Mouse (Mus musculus): Measurements from ENCODE around the gene Ptpn6. TPM values are rescaled to one million over a fixed set of nuclear protein-coding genes. Genes with fewer than 3 reads are reported as not detected.

The Ptpn6 gene
- 354 TPM for polyA plus RNA-seq (2015; fragmentation: Illumina TruSeq; extraction: RNeasy Lipid Tissue Mini Kit (QIAGEN cat#74804); ENCODE audit: insufficient read depth, low replicate concordance)

GRCm38 (mm10) chr6:124738511-124739023 is at the start of gene Ptpn6:
Ptpn6 (minus strand) TSS chr6:124738714.

GRCm38 (mm10) chr6:124779222-124779983 is 40.9 kb upstream of the Ptpn6 start, which contains the start of gene Lrrc23:
Lrrc23 (minus strand) TSS chr6:124779727.

DNA sequence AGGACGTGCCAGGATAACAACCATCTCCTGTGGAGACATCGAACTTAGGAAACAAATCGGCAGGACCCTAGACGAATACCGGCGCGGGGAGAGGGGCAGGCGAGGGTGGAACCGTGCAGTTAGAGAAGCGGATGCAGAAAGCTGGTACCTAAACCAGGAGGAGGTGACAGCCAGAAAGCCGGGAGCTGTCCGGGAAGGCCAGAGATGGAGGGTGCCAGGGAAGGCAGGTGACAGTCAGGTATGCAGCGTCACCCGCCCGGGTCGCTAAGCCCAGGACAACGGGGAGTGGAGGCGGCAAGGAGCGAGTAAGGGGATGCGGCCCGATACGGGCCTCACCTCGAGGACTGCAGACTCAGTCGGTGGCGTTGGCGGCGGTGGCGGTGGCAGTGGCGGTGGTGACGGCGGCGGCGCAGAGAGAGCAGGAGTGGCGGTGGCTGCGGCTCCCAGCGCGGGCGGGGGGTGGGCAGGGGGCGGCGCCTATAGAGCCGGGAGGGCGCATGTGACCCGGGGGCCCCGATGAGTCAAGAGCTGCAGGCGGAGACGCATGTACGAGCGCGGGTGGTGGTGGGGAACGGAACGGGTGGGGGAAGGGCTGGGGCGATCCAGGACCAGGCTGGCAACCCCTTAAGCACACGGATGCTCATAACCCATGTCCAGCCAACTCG is 30.7 kb upstream of the Ptpn6 start, which contains the start of gene Eno2:
Gene Eno2 (minus strand): TSS at position 573 of the 665 bp plus-strand sequence.

DNA sequence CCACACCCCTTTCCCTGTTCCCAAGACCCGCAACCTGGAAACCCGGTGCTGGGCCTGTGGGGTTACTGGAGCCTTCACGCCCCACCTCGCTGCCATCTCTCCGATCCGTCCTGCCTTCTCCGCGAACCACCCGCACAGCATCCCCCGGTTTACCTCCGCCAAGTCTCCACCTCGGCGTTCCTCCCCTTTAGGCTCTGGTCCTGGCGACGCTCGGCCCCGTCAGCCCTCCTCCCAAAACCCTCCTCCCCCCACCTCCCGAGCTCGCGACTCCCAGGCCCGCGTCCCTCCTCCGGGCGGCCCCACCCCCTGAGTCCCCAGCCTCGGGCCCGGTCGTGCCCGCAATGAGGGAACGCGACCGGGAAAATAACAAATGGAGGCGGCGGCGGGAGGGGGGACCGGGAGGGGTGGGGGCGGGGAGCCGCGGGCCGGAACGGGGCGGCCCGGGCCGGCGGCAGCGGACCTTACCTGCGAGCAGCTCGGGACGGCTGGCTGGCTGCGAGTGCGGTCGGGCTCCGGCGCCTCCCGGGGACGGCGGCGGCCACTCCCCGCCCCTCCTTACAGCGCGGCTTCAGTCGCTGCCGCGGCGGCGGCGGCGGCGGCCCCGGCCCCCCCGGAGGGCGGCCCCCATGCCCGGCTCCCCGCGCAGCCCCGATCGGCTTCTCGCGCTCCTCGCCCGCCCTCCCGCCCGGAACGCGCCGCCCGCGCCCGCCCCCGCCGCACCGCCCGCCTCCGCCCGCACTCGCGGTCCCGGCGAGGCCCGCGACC is 17.5 kb upstream of the Ptpn6 start, which contains the start of the genes Gm45234 and Atn1:
Gene Gm45234 (minus strand): TSS at position 191 of the 765 bp plus-strand sequence.
Gene Atn1 (minus strand): TSS at position 694 of the 765 bp plus-strand sequence.

GRCm38 (mm10) chr6:124740888-124741761 is 2.6 kb upstream of the Ptpn6 start, which contains the start of gene Grcc10:
Grcc10 (minus strand) TSS chr6:124741374.

GRCm38 (mm10) chr6:124711824-124712782 is 26.4 kb downstream of the Ptpn6 start, which contains the start of the genes Emg1 and Phb2:
Emg1 (minus strand) TSS chr6:124712178.
Phb2 (plus strand) TSS chr6:124712336.

Other genes starting within 250 kb of the Ptpn6 start
- gene C1rl, start 245.6 kb downstream of the Ptpn6 start, polyA plus RNA-seq (2015; fragmentation: Illumina TruSeq; extraction: RNeasy Lipid Tissue Mini Kit (QIAGEN cat#74804); ENCODE audit: insufficient read depth, low replicate concordance) = 2.4 TPM
- gene C1ra, start 226.3 kb downstream of the Ptpn6 start, polyA plus RNA-seq (2015; fragmentation: Illumina TruSeq; extraction: RNeasy Lipid Tissue Mini Kit (QIAGEN cat#74804); ENCODE audit: insufficient read depth, low replicate concordance) = 44.5 TPM
- gene C1s1, start 196.4 kb downstream of the Ptpn6 start, polyA plus RNA-seq (2015; fragmentation: Illumina TruSeq; extraction: RNeasy Lipid Tissue Mini Kit (QIAGEN cat#74804); ENCODE audit: insufficient read depth, low replicate concordance) = 166 TPM
- not detected for gene C1rb, start 168.4 kb downstream of the Ptpn6 start, polyA plus RNA-seq (2015; fragmentation: Illumina TruSeq; extraction: RNeasy Lipid Tissue Mini Kit (QIAGEN cat#74804); ENCODE audit: insufficient read depth, low replicate concordance)
- gene C1s2, start 102.6 kb downstream of the Ptpn6 start, polyA plus RNA-seq (2015; fragmentation: Illumina TruSeq; extraction: RNeasy Lipid Tissue Mini Kit (QIAGEN cat#74804); ENCODE audit: insufficient read depth, low replicate concordance) = 0.46 TPM
- 37.3 TPM for gene Lpcat3, start 75.7 kb downstream of the Ptpn6 start, polyA plus RNA-seq (2015; fragmentation: Illumina TruSeq; extraction: RNeasy Lipid Tissue Mini Kit (QIAGEN cat#74804); ENCODE audit: insufficient read depth, low replicate concordance)
- 160 TPM for gene Emg1, start 26.5 kb downstream of the Ptpn6 start, polyA plus RNA-seq (2015; fragmentation: Illumina TruSeq; extraction: RNeasy Lipid Tissue Mini Kit (QIAGEN cat#74804); ENCODE audit: insufficient read depth, low replicate concordance)
- 110 TPM for gene Phb2, start 26.4 kb downstream of the Ptpn6 start, polyA plus RNA-seq (2015; fragmentation: Illumina TruSeq; extraction: RNeasy Lipid Tissue Mini Kit (QIAGEN cat#74804); ENCODE audit: insufficient read depth, low replicate concordance)
- gene Grcc10, start 2.7 kb upstream of the Ptpn6 start, polyA plus RNA-seq (2015; fragmentation: Illumina TruSeq; extraction: RNeasy Lipid Tissue Mini Kit (QIAGEN cat#74804); ENCODE audit: insufficient read depth, low replicate concordance) = 88.0 TPM
- 0.08 TPM for gene Gm45234, start 17.3 kb upstream of the Ptpn6 start, polyA plus RNA-seq (2015; fragmentation: Illumina TruSeq; extraction: RNeasy Lipid Tissue Mini Kit (QIAGEN cat#74804); ENCODE audit: insufficient read depth, low replicate concordance)
- 7.8 TPM for gene Atn1, start 17.8 kb upstream of the Ptpn6 start, polyA plus RNA-seq (2015; fragmentation: Illumina TruSeq; extraction: RNeasy Lipid Tissue Mini Kit (QIAGEN cat#74804); ENCODE audit: insufficient read depth, low replicate concordance)
- 3.5 TPM for gene Eno2, start 31.0 kb upstream of the Ptpn6 start, polyA plus RNA-seq (2015; fragmentation: Illumina TruSeq; extraction: RNeasy Lipid Tissue Mini Kit (QIAGEN cat#74804); ENCODE audit: insufficient read depth, low replicate concordance)
- gene Lrrc23, start 41.0 kb upstream of the Ptpn6 start, polyA plus RNA-seq (2015; fragmentation: Illumina TruSeq; extraction: RNeasy Lipid Tissue Mini Kit (QIAGEN cat#74804); ENCODE audit: insufficient read depth, low replicate concordance) = 3.5 TPM
- gene Spsb2, start 69.9 kb upstream of the Ptpn6 start, polyA plus RNA-seq (2015; fragmentation: Illumina TruSeq; extraction: RNeasy Lipid Tissue Mini Kit (QIAGEN cat#74804); ENCODE audit: insufficient read depth, low replicate concordance) = 3.2 TPM
- 63.1 TPM for gene Tpi1, start 75.6 kb upstream of the Ptpn6 start, polyA plus RNA-seq (2015; fragmentation: Illumina TruSeq; extraction: RNeasy Lipid Tissue Mini Kit (QIAGEN cat#74804); ENCODE audit: insufficient read depth, low replicate concordance)
- gene Usp5, start 90.8 kb upstream of the Ptpn6 start, polyA plus RNA-seq (2015; fragmentation: Illumina TruSeq; extraction: RNeasy Lipid Tissue Mini Kit (QIAGEN cat#74804); ENCODE audit: insufficient read depth, low replicate concordance) = 69.3 TPM
- gene Cdca3, start 90.8 kb upstream of the Ptpn6 start, polyA plus RNA-seq (2015; fragmentation: Illumina TruSeq; extraction: RNeasy Lipid Tissue Mini Kit (QIAGEN cat#74804); ENCODE audit: insufficient read depth, low replicate concordance) = 25.4 TPM
- gene Gnb3, start 101.6 kb upstream of the Ptpn6 start, polyA plus RNA-seq (2015; fragmentation: Illumina TruSeq; extraction: RNeasy Lipid Tissue Mini Kit (QIAGEN cat#74804); ENCODE audit: insufficient read depth, low replicate concordance) = not detected
- gene P3h3, start 119.0 kb upstream of the Ptpn6 start, polyA plus RNA-seq (2015; fragmentation: Illumina TruSeq; extraction: RNeasy Lipid Tissue Mini Kit (QIAGEN cat#74804); ENCODE audit: insufficient read depth, low replicate concordance) = 6.7 TPM
- gene Gpr162, start 125.3 kb upstream of the Ptpn6 start, polyA plus RNA-seq (2015; fragmentation: Illumina TruSeq; extraction: RNeasy Lipid Tissue Mini Kit (QIAGEN cat#74804); ENCODE audit: insufficient read depth, low replicate concordance) = 1.0 TPM
- gene Cd4, start 149.5 kb upstream of the Ptpn6 start, polyA plus RNA-seq (2015; fragmentation: Illumina TruSeq; extraction: RNeasy Lipid Tissue Mini Kit (QIAGEN cat#74804); ENCODE audit: insufficient read depth, low replicate concordance) = 71.3 TPM
- 6.5 TPM for gene Lag3, start 173.0 kb upstream of the Ptpn6 start, polyA plus RNA-seq (2015; fragmentation: Illumina TruSeq; extraction: RNeasy Lipid Tissue Mini Kit (QIAGEN cat#74804); ENCODE audit: insufficient read depth, low replicate concordance)
- gene Ptms, start 181.4 kb upstream of the Ptpn6 start, polyA plus RNA-seq (2015; fragmentation: Illumina TruSeq; extraction: RNeasy Lipid Tissue Mini Kit (QIAGEN cat#74804); ENCODE audit: insufficient read depth, low replicate concordance) = 193 TPM
- 41.7 TPM for gene Mlf2, start 192.7 kb upstream of the Ptpn6 start, polyA plus RNA-seq (2015; fragmentation: Illumina TruSeq; extraction: RNeasy Lipid Tissue Mini Kit (QIAGEN cat#74804); ENCODE audit: insufficient read depth, low replicate concordance)
- 30.5 TPM for gene Cops7a, start 226.8 kb upstream of the Ptpn6 start, polyA plus RNA-seq (2015; fragmentation: Illumina TruSeq; extraction: RNeasy Lipid Tissue Mini Kit (QIAGEN cat#74804); ENCODE audit: insufficient read depth, low replicate concordance)

Measured in spleen, adult 10 weeks (tissue).